Mouse (Mus musculus): ENCODE measurements around the gene Rabgap1l.

The Rabgap1l gene

DNA sequence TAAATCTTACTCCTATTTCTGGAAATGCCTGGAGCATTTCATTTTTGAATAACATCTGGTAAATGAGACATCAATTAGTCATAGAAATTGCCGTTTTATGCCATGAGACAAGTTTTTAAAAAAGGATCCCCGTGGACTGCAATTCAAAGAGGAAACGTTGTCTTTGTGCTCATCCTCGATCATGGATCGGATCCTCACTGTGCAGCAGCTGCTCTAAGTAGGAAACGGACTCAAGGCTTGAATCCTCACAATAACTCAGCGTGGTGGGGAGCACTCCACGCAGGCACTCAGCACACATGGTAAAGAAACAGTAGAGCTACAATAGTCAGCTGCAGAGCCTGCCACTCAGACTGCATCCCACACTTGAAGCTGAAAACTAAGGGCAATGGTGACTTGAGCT is 616.1 kb downstream of the Rabgap1l start:
- no peak for DNase-seq (ENCODE audit: low spot score)
